Mouse (Mus musculus) adrenal gland (tissue): ENCODE measurements around the gene Gpr171.
"Not testable (repeated sequence)": the region's sequence is repeated elsewhere in the genome, so short reads cannot be mapped to it uniquely, and the experiment has no call there.

ENCODE experiments used
- intact Hi-C: fragments of 180-260 bp; cut with DNase I; formaldehyde crosslinking; loops from one replicate; pipeline ENCODE4 v1.15.1; 2025
- long read RNA-seq, 2 experiments: library from polyadenylated mRNA; unstranded; transcript quantifications; one replicate each; pipeline ENCODE4 v2.0.0; 2020; ENCODE audit warnings: borderline replicate concordance in 1 of 2; ENCODE audit not compliant: insufficient replicate concordance in 1 of 2

Gene Gpr171
- long read RNA-seq, experiment 1, partial matches to known transcripts: 0 of 2 reads
- long read RNA-seq, experiment 1, other reads (novel, unspliced or antisense): 0 of 2 reads
- long read RNA-seq, experiment 2: 0 reads

DNA sequence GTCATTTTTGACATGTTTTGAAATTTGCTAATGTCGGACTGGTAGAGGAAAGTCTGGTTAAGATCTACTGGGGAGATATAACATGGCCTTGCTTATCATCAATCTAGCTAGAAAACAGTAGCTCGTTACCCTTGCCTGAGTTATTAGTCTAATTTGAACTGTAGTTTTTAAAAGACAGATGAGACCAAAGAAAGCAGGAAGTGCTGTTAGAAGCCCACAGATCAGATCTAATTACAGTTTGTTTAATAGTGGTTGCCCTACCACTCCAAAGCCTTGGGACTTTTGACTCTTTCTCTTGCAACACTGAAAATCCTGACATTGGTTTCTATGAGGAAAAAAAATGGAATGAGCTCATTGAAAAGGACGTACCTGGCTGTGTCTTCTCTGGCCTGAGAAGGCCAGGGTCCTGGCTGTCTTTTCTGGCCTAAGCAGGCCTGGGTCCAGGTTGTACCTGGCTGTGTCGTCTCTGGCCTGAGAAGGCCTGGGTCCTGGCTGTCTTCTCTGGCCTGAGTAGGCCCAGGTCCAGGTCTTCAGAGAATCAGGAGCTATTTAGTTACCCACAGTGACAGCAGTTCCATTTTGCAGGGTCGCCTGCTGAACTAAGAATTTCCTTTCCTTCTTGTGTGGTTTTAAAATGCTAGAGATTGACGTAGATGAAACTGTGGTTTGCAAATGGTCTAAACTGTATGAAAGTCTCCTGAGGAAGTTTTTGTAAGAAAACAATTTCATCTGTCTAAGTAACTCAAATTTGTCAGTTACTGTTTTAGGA, at the start of gene Gpr171:
Gene Gpr171, minus strand, starts transcription at position 604 of the 769 bp plus-strand sequence.
- intact Hi-C loops: no loop called here

DNA sequence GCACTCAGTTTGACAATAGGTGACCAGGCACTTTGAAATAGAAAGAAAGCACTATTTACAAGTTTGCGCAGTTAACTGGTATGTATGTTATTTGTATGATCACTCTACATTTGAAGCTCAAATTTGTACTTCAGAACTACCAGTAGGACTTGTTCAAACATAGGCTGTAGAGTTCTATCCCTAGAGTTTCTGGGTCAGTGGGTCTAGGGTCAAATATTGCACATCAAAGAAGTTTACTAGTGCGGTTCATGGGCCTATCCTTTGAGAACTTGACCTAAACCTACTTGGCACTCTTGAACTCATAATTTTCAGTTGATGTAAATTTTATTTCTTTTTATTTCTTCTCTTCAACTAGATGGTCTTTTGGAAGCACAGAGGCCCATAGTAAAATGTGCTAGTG, 49.0 kb upstream of the Gpr171 start:
- intact Hi-C loops: no loop called here

DNA sequence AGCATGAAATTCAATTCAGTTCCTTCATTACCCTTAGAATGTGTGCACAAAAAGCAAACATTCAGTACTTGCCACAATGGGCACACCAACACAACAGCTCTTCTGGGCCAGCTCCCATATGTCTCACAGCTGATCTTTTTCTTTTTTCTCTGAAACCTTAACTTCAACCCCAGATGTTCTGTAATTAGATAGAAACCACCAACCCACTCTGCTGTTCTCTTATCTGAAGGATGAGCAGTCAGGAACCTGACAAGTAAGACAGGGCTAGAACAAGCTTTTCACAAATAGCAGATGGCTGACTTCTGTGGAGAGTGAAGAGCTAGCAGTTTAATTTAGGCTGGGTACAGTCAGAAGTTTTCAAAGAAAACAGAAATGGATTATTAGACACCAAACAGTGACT, 48.0 kb upstream of the Gpr171 start:
- intact Hi-C loops: no loop called here

DNA sequence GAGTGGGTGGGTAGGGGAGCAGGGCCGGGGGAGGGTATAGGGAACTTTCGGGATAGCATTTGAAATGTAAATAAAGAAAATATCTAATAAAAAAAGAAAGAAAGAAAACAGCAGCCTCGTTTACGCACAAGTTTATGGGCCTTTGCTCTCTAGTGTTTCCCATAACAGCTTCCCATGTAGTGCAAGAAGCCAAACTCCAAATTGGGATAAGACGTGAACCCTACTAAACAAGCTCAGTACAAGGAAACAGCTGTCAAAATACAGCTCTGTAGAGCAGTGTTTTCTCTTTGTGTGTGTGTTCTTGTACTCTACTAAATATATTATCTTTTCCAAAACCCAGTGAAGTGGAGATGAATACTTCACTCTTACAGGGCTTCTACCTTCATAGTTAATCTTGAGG, 43.6 kb upstream of the Gpr171 start:
- intact Hi-C loops: no loop called here

DNA sequence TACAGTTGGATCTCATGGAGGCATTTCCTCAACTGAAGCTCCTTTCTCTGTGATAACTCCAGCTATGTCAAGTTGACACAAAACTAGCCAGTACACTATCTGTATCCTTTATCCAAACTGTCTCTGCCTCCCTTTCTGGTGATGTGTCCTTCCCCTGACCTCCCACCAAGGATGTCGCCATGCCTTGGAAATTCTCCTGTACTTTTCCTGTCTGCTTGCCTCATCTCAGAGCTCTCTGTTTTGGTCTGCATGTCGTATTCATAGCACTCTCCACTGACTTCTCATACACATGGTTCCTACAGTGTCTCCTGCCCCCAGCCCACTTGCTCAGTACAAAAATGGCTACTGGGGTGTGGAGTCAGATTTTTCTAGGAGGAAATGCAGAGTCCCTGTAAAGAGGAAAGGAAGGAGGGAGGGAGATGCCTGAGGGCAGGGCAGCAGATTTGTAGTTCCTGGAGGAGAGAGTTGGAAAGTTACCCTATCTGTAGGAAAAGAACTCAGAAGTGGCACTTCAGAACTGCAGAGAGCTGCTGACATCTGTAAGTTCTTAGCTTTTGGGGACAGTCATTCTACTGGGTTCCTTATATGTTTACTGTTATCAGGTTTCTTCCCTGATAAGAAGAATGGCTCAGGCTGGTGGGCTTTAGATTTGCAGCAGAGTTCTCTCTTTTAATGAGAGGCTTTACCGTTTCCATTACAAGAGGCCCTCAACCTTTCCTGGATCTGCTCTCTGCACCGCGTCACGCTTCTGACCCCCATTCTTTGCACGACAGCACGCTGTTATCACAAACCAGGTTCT, 40.1 kb upstream of the Gpr171 start:
- intact Hi-C loops: no loop called here

DNA sequence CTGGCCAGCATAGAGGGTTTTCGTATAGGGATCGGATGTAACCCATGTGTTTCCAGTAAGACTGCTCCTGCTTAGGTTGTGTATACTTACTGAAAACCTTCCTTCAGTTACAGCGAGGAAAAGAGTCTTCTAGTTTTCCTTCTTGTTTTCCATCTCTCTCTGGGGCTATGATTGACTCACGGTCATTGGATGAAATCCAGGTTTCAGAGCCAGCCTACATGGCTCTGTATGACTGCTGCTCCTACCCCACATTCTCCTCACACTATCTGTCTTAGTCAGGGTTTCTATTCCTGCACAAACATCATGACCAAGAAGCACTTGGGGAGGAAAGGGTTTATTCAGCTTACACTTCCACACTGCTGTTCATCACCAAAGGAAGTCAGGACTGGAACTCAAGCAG, 39.3 kb upstream of the Gpr171 start:
- intact Hi-C loops: not testable (repeated sequence)

DNA sequence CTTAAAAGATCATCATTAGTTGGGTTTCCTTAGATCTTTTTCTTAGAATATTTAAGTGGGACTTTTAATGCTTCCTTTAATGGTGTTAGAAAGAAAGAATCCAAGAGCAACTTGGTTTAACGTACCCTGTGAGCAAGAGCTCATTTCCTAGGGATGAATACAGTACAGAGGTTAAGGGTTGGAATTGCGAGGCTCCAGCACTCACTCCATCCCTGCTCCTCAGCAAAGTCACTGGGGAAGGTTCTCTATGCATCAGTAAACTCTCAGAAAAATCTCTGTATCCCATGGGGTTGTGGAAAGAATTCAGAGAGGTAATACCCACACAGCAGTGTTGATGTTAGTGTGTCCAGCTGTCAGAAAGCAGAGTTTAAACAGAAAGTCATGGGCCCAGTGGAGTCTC, 38.5 kb upstream of the Gpr171 start:
- intact Hi-C loops: no loop called here

DNA sequence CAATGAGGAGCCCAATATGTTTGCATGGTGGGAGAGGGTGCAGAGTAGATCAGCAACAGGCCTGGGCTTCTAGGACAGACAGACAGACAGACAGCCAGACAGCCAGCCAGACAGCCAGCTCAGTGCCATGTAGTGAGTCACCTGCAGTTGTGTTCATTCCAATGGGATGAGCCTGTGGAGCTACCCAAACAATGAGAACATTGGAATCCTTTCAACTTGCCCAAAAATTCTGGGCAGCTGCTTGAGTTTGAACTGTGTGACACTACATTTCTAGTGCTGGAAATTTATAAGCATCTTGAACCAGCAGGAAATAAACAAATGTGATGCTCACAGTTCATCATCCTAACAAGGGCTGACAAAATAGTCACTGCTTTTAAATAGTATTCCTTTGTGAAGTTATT, 38.0 kb upstream of the Gpr171 start:
- intact Hi-C loops: no loop called here

DNA sequence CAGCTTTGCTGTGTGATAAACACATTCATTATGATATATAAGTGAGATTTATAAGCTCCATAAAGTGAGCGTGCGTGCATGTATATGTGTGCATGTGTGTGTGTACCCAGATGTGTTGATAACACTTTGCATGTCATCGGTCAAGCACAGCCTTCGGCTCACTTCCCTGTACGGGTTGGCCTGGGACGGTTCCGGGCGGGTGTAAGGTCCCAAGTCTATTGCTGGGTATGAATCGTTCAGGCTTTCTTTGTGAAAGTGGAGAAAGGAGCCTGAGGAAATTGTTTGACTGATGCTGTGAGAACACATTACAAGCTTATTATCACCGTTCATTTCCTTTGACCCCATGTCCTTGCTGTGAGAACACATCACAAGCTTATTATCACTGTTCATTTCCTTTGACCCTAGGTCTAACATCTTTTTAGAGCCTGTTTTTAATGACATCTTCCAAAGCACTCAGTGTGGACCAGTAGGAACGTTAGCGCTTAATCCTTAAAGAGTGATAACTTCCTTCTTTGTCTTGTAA, 37.4 kb upstream of the Gpr171 start:
- intact Hi-C loops: no loop called here

DNA sequence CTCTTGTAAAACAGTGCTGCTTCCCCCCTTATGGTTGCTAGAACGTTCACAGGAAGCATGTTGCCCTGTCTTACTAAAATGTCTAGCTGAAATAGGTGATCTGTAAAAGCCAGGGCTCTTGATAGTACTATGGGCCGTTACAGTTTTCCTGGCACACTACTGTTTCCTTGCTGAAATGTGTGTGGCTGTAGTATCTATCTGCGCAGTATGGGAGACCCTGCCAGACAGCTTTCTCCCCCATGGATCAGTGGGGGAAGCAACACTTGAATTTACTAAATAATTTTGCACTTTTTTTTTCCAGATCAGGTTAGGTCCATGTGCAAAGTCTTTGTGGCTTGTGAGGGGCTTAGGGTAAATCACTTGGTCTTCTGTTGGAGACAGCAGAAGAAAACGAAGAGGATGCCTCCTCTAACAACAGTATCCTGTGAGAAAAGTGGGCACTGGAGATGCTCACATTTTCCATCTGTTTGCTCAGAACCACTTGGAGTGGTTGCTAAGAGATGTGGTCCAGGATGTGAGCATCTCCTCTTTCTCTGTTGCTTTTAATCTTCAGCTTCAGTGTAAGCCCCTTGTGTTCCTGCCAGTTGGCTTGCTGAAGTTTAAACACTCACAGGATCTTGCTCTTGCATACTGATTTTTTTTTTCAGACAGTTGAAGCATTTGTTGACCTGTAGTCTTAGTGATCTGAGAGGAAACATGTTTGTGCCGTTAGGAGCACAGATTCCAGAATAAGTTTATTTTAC, 34.5 kb upstream of the Gpr171 start:
- intact Hi-C loops: no loop called here

DNA sequence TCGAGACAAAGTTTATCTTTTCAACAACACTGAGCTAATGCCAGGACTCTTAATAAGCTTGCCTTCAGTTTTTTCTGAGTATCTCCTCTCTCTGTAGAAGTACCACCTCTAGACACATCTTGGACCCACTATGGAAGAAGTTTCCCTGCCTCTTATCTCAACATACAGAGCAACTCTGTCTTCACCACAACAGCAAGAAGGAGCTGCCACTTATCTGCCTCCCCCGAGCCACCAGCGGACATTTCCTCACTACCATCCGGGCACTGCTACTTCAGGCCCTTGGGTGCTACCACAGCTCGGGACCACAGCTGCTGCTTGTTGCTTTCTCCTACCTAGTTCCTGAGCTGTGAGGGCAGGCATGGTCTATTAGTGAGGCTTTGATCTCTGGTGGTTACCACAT, 31.6 kb upstream of the Gpr171 start:
- intact Hi-C loops: no loop called here

DNA sequence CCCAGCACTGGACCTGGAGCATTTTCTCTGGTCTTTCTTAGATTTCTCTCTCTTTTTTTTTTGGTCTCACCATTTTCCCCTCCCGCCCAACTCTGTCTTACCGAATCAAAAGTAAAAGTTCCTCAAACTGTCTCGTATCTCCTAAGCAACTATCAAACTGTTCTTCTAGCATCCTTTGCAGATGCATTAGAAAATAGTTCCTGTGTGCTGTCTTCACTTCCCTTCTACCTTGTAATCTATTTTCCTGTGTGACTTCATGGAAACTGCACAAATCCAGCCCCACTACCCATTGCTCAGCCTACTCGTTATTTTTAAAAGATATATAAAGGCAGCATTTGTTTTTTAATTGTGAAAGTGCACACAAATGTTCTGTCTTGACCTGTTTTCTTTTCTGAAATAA, 30.3 kb upstream of the Gpr171 start:
- intact Hi-C loops: no loop called here

DNA sequence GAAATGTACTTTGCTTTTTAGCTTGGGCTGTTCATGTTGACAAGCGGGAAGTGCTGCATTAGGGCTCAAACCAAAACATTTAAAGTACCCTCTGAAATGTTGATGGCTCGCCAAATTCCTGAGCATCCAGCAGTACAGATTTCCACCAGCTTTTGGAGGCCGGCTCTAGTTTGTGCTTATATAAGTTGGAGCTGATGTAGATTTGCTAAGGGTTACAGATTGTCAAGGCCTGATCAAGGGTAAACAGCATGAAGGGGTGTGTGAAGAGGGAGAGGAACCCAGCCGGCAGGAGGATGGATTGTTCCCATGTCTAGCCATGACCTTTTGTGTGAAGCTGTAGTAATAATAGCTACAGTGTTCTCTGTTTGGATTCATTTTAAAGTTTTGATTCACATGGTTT, 29.5 kb upstream of the Gpr171 start:
- intact Hi-C loops: no loop called here

DNA sequence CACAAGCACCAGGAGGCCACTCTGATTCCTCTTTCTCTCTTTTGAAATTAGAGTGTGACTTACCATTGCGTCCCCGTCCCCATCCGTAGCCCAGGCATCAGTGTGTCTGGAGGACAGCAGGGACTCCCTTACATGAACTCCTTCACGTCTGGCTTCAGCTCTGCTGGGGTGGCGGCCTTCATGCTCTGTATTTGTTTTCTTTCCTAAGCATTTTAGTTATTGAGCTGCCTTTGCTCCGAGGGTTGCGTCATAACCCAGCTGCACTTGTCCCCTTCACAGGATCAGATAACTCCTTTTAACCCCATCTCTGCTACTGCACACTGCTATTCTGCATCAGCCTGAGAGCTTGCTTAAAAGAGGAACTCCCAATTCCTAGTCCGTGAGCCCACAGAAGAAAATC, 28.8 kb upstream of the Gpr171 start:
- intact Hi-C loops: no loop called here

DNA sequence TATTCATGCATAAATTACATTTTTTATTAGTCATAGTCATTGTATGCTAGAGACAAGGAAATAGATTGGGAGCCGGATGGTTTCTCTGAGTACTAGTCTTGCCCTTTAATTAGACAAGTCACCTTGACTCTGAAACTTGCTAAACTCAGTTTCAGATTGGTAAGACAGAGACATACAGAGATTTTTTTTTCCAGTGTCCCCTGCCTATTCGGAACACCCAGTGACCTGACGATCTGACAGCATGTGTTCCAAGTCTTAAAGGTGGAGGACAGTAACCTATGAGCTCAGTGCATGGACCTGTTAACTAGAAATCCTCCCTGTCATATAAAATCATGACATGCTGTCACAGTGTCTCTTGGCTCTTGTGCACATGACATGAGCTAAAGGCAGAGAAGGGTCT, 27.9 kb upstream of the Gpr171 start:
- intact Hi-C loops: no loop called here

DNA sequence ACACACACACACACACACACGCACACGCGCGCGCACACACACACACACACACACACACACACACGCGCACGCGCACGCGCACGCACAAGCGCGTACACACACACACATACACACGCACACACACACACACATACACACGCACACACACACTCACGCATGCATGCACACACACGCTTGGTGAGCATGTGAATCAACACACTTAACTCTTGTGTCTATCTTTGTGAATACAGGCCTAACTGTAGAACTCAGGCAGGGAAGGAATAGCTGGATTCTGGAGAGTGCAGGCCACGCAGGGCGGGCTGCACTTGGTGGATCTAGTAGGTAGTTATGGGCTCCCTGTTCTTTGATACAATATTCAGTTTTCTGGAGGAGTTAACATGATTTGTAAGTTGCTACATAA, 27.1 kb upstream of the Gpr171 start:
- intact Hi-C loops: no loop called here

DNA sequence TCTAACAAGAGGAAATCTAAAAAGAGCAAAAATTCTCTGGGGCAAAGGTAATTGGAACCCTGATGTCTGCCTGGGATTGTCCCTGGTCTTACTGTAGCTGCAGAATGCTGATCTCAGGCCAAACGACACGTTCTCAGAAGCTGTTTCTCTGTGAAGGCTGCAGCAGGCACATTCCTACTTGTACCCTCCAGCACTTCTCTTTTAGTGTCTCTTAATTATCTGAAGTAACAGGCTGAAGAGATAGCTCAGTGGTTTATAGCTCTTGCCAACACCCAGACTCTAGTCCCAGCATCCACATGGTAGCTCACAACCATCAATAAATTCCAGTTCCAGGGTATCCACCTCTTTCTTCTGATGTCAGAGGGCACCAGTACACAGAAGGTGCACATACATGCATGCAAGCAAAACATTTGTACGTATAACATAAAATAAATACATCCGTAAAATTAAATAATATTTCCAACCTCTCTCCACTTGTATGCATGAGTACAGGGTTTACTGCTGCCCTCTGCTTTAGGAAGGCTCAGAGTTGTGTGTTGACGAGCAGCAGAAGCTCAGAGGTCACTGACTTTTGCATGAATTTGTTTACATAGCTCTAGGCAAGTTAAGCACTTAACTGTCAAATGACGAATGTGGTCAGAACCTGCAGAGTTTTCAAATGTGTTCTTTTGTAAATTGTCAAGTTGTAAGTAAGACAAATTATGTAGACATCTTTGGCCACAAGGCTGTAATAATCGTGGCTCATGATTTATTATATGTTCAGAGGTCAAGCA, 24.3 kb upstream of the Gpr171 start:
- intact Hi-C loops: no loop called here

DNA sequence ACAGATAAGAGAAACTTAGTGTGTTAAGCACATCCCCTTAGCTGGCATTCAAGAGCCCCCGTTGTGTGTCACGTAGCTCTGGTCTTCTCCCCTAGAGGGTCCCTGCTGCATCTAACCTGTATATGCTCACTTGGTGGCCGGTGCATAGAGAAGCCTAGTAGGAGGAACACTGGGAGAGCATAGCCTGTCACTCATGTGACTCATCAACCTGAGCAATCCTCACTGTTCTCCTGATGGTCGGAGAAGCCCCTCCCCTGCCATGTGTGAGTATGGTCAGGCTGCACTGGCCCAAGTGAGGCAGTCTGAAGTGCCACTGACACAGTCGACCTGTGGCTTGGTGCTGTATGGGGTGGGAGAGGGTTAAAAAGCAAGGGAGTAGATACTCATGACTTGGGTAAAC, 23.4 kb upstream of the Gpr171 start:
- intact Hi-C loops: no loop called here

DNA sequence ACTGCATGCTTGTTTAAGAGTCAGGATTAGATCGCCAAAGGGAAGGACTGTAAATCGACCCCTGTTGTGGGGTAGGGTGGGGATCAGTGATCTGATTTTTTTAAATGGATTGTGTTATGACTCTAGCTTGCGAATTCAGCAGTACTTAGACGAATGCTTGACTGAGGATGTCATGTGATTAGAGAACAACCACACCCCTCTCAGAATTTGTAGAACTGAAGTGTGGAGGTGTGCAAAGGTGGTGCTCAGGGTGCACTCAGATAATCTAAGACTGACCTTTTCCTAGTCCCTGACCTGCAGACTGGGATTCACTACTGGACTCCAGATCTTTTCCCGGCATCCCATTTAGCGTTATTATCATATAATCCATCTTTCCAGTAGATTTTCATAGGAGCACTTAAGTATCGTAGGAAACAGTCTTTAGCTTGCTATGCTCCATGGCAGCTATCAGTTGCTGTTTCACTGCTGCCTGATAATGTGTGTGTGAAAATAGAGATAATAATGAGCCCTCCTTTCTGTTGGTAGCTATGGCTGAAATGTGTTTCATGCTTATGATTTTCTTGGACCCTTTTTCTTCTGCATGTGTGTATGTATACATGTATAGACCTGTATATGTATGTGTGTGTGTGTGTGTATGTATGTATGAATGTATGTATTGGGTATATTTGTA, 20.3 kb upstream of the Gpr171 start:
- intact Hi-C loops: loop anchor here (2.0 kb wide), 2 partner anchors 47 to 87 kb away; no protein-coding TSS in a partner anchor

DNA sequence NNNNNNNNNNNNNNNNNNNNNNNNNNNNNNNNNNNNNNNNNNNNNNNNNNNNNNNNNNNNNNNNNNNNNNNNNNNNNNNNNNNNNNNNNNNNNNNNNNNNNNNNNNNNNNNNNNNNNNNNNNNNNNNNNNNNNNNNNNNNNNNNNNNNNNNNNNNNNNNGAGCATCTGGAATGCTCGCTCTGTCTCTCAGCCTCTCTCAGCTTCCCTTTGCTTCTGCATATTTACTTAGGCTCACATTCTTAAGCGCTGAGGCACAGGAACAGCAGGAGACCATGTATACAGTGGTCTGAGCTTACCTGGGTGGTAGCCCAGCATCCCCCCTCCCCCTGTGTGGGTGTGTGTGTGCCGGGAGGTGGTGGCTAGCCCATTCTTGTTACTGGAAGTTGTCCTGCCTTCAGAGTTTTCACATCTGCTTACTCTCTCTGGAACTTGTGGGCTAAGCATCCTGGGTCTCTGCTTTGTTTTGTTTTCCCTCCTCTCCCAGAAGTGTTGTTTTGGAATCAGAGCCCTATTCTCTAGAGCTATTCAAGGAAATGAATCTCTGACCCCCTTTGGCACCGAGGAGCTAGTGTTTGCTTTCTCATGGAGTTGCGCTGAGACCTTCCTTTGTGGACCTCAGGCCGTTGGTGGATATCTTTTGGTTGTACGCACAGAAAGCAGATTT, 19.6 kb upstream of the Gpr171 start:
- intact Hi-C loops: loop anchor here (2.0 kb wide), 2 partner anchors 48 to 88 kb away; no protein-coding TSS in a partner anchor
